Mouse (Mus musculus) splenic B cell, adult 2 months (primary cell): ENCODE results near the gene Galnt7.
A peak's percentile ranks its signal among the peaks of the same experiment; 100 is the strongest.

Source experiments
- DNase-seq: peaks from one replicate; pipeline ENCODE4 v3.0.0-alpha.2; 2011; ENCODE audit warnings: low read depth, low spot score
- H3K27me3 ChIP-seq: 2 replicates; pipeline ENCODE4 v1.6.1; 2012; ENCODE audit warnings: mild to moderate bottlenecking, low read length, moderate library complexity, mixed read lengths; ENCODE audit not compliant: control insufficient read depth, poor library complexity, insufficient read depth, severe bottlenecking
- H3K36me3 ChIP-seq: 2 replicates; pipeline ENCODE4 v1.6.1; 2012; ENCODE audit warnings: mild to moderate bottlenecking, low read length, moderate library complexity, mixed read lengths; ENCODE audit not compliant: control insufficient read depth, poor library complexity, insufficient read depth, severe bottlenecking

The Galnt7 gene

GRCm38 (mm10) chr8:57642722-57643121 is 10.1 kb downstream of the Galnt7 start:
- no peaks in the 10 kb centered on the region for H3K36me3 ChIP-seq
- H3K27me3 ChIP-seq, result no peaks in the 10 kb centered on the region
- DNase-seq, result no peak

GRCm38 (mm10) chr8:57638925-57639324 is 13.9 kb downstream of the Galnt7 start:
- no peak for DNase-seq
- H3K36me3 ChIP-seq, result no peaks in the 10 kb centered on the region
- H3K27me3 ChIP-seq, result no peaks in the 10 kb centered on the region

GRCm38 (mm10) chr8:57637599-57638280 is 15.1 kb downstream of the Galnt7 start:
- no peaks in the 10 kb centered on the region for H3K36me3 ChIP-seq
- H3K27me3 ChIP-seq, result no peaks in the 10 kb centered on the region
- DNase-seq, result no peak

- no peaks in the 10 kb centered on the region for H3K36me3 ChIP-seq
- H3K27me3 ChIP-seq, result no peaks in the 10 kb centered on the region
- DNase-seq, result peak; percentile 22
Observed at GRCm38 (mm10) chr8:57636698-57637097, 16.1 kb downstream of the Galnt7 start.

GRCm38 (mm10) chr8:57636281-57636680 is 16.6 kb downstream of the Galnt7 start:
- Histone ChIP-seq H3K27me3 (no peaks in the 10 kb centered on the region), H3K36me3 (no peaks in the 10 kb centered on the region)
- no peak for DNase-seq

GRCm38 (mm10) chr8:57631780-57632179 is 21.1 kb downstream of the Galnt7 start:
- no peaks in the 10 kb centered on the region for H3K27me3 ChIP-seq
- DNase-seq, result no peak
- H3K36me3 ChIP-seq, result no peaks in the 10 kb centered on the region

GRCm38 (mm10) chr8:57630148-57630547 is 22.7 kb downstream of the Galnt7 start:
- no peaks in the 10 kb centered on the region for H3K36me3 ChIP-seq
- H3K27me3 ChIP-seq, result no peaks in the 10 kb centered on the region
- DNase-seq, result no peak

GRCm38 (mm10) chr8:57628787-57629664 is 23.8 kb downstream of the Galnt7 start:
- no peaks in the 10 kb centered on the region for H3K27me3 ChIP-seq
- H3K36me3 ChIP-seq, result no peaks in the 10 kb centered on the region
- no peak for DNase-seq

- H3K36me3 ChIP-seq, result no peaks in the 10 kb centered on the region
- no peaks in the 10 kb centered on the region for H3K27me3 ChIP-seq
- no peak for DNase-seq
Observed at GRCm38 (mm10) chr8:57627946-57628786, 24.7 kb downstream of the Galnt7 start.

GRCm38 (mm10) chr8:57623955-57624354 is 28.9 kb downstream of the Galnt7 start:
- DNase-seq, result no peak
- H3K27me3 ChIP-seq, result no peaks in the 10 kb centered on the region
- no peaks in the 10 kb centered on the region for H3K36me3 ChIP-seq

GRCm38 (mm10) chr8:57623051-57623450 is 29.8 kb downstream of the Galnt7 start:
- no peak for DNase-seq
- Histone ChIP-seq H3K27me3 (no peaks in the 10 kb centered on the region), H3K36me3 (no peaks in the 10 kb centered on the region)

- DNase-seq, result no peak
- H3K36me3 ChIP-seq, result no peaks in the 10 kb centered on the region
- no peaks in the 10 kb centered on the region for H3K27me3 ChIP-seq
Observed at GRCm38 (mm10) chr8:57616965-57617364, 35.9 kb downstream of the Galnt7 start.

- no peak for DNase-seq
- H3K36me3 ChIP-seq, result no peaks in the 10 kb centered on the region
Observed at GRCm38 (mm10) chr8:57615016-57615657, 37.7 kb downstream of the Galnt7 start.

GRCm38 (mm10) chr8:57611419-57611977 is 41.3 kb downstream of the Galnt7 start:
- Histone ChIP-seq H3K27me3 (no peaks in the 10 kb centered on the region; the same call in 1 of the 2 replicates), H3K36me3 (no peaks in the 10 kb centered on the region)
- no peak for DNase-seq

More at GRCm38 (mm10) chr8:57615016-57615657, 37.7 kb downstream of the Galnt7 start:
- H3K27me3 ChIP-seq, result no peaks in the 10 kb centered on the region
